ENCODE assay signal across 21 mouse cellular contexts in the genomic region with DNA sequence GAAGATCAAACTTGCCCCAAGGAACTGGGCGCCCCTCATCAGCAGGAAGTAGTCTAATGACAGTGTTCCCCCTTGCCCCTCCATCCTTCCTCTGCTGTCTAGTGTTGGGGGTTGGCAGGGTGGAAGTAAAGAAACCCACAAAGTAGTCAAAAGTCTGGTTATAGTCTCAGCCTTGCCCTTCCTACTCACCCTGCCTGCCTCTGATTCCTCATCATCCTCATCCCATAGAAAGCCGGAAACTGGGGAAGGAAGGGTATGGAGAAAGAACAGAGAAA. TPM values are rescaled to one million over a fixed set of nuclear protein-coding genes. Genes with fewer than 3 reads are reported as not detected.
DNase-seq lines count a peak whose midpoint lies in the region; ATAC-seq lines count a peak whose summit lies in the region.
"Had no signal": no experiment of that assay in that cellular context is flagged by ENCODE, and none has a peak within 500 bp of the region (broad histone marks: within the 10 kb centered on the region; RNA-seq: fewer than 3 reads in every experiment).

No protein-coding gene starts in this region.

- no peak for ATAC-seq in liver, embryonic 11.5 days (replicated peaks; ENCODE audit: low FRiP score)
- peak; percentile 44 for ATAC-seq in granulocyte monocyte progenitor cell, adult 5-6 weeks (replicated peaks; ENCODE audit: poor library complexity, severe bottlenecking)
- ATAC-seq: forebrain, embryonic 13.5 days; hindbrain, postnatal 0 days; intestine, postnatal 0 days had no signal

- H3K9ac ChIP-seq in liver, embryonic 11.5 days (ENCODE audit: low read depth, low read length), result no peak overlapping the region
- H3K9ac ChIP-seq: forebrain, embryonic 13.5 days; kidney, embryonic 15.5 days; limb, embryonic 15.5 days; lung, embryonic 14.5 days; midbrain, embryonic 12.5 days; neural tube, embryonic 15.5 days had no signal

- H3K9me3 ChIP-seq in liver, embryonic 11.5 days (ENCODE audit: control insufficient read depth, low read length), result no peaks in the 10 kb centered on the region
- no peaks in the 10 kb centered on the region for H3K9me3 ChIP-seq in hindbrain, embryonic 10.5 days
- H3K9me3 ChIP-seq: forebrain, embryonic 13.5 days; kidney, embryonic 15.5 days; limb, embryonic 15.5 days; midbrain, embryonic 12.5 days; neural tube, embryonic 15.5 days had no signal

- H3K36me3 ChIP-seq in liver, embryonic 11.5 days (ENCODE audit: control insufficient read depth, insufficient read depth, low read length), result no peaks in the 10 kb centered on the region
- H3K36me3 ChIP-seq in splenic B cell, adult 2 months (ENCODE audit: control insufficient read depth, insufficient read depth, low read length, poor library complexity, severe bottlenecking), result no peaks in the 10 kb centered on the region
- no peaks in the 10 kb centered on the region for H3K36me3 ChIP-seq in hindbrain, embryonic 10.5 days
- H3K36me3 ChIP-seq: kidney, embryonic 15.5 days; limb, embryonic 15.5 days; midbrain, embryonic 12.5 days; neural tube, embryonic 15.5 days had no signal

- no peaks in the 10 kb centered on the region for H3K4me1 ChIP-seq in liver, embryonic 11.5 days (replicated peaks; ENCODE audit: control insufficient read depth, insufficient read depth, low read length)
- no peaks in the 10 kb centered on the region for H3K4me1 ChIP-seq in hindbrain, embryonic 10.5 days (replicated peaks)
- H3K4me1 ChIP-seq: forebrain, embryonic 13.5 days; kidney, embryonic 15.5 days; limb, embryonic 15.5 days; midbrain, embryonic 12.5 days; neural tube, embryonic 15.5 days had no signal

- WGBS in liver, embryonic 11.5 days, result 75% methylated on average over 2 of the region's 2 CpGs
- WGBS in hindbrain, embryonic 10.5 days, result 93% methylated on average over 2 of the region's 2 CpGs

- no peak overlapping the region for H3K4me3 ChIP-seq in liver, embryonic 11.5 days (ENCODE audit: low read depth, low read length)
- no peak overlapping the region for H3K4me3 ChIP-seq in hindbrain, embryonic 10.5 days
- H3K4me3 ChIP-seq: forebrain, embryonic 13.5 days; kidney, embryonic 15.5 days; limb, embryonic 15.5 days; midbrain, embryonic 12.5 days; neural tube, embryonic 15.5 days had no signal

- no peak for DNase-seq in liver, embryonic 11.5 days (ENCODE audit: low spot score)
- no peak for DNase-seq in liver
- DNase-seq in splenic B cell, adult 2 months (ENCODE audit: low read depth, low spot score), result peak; percentile 29
- no peak for DNase-seq in cerebellum, adult 11 months
- no peak for DNase-seq in hindbrain, embryonic 10.5 days (ENCODE audit: low spot score)
- no peak for DNase-seq in testis, postnatal 14 days (ENCODE audit: low spot score)
- DNase-seq: adrenal gland, adult 2 months; cerebellum, adult 18-20 months; cerebellum, postnatal 14 days; gastrocnemius, postnatal 36 days; kidney, postnatal 36 days; lung, embryonic 14.5 days; right cerebral cortex, adult 18-20 months had no signal

- 0 out of 2 replicates have a peak overlapping the region, but pooled peaks have one; percentile 13 for H3K4me2 ChIP-seq in liver, embryonic 11.5 days
- H3K4me2 ChIP-seq: forebrain, embryonic 13.5 days; kidney, embryonic 15.5 days; limb, embryonic 15.5 days; lung, embryonic 14.5 days; midbrain, embryonic 12.5 days; neural tube, embryonic 15.5 days had no signal

- H3K27me3 ChIP-seq in liver, embryonic 11.5 days (replicated peaks; ENCODE audit: control insufficient read depth, insufficient read depth, low read length), result no peaks in the 10 kb centered on the region
- H3K27me3 ChIP-seq in splenic B cell, adult 2 months (ENCODE audit: control insufficient read depth, insufficient read depth, low read length, poor library complexity, severe bottlenecking), result no peaks in the 10 kb centered on the region
- H3K27me3 ChIP-seq in hindbrain, embryonic 10.5 days (ENCODE audit: insufficient read depth, poor library complexity, severe bottlenecking), result no peaks in the 10 kb centered on the region
- H3K27me3 ChIP-seq: forebrain, embryonic 13.5 days; kidney, embryonic 15.5 days; limb, embryonic 15.5 days; midbrain, embryonic 12.5 days; neural tube, embryonic 15.5 days had no signal

- H3K27ac ChIP-seq in liver, embryonic 11.5 days (ENCODE audit: low read depth, low read length), result no peak overlapping the region
- no peak overlapping the region for H3K27ac ChIP-seq in hindbrain, embryonic 10.5 days
- H3K27ac ChIP-seq: forebrain, embryonic 13.5 days; hindbrain, postnatal 0 days; kidney, embryonic 15.5 days; limb, embryonic 15.5 days; midbrain, embryonic 12.5 days; neural tube, embryonic 15.5 days had no signal

RNA-seq across cellular contexts. Expression of a gene that starts 37.9 kb away (rescaled TPM):
- polyA plus RNA-seq in liver, embryonic 11.5 days (2014; fragmentation: Nextera tagmentation; extraction: Ambion mirVana), result 14.5 and 15.7 TPM in 2 replicates
- 25.6 and 38.4 TPM in 2 replicates for total RNA-seq in granulocyte monocyte progenitor cell, adult 5-6 weeks (2014; fragmentation: Nextera tagmentation)
- total RNA-seq in granulocyte monocyte progenitor cell, adult 5-6 weeks (2017), result 18.6 and 18.7 TPM in 2 replicates
- 24.0 and 32.4 TPM in 2 replicates for polyA plus RNA-seq in hindbrain, embryonic 10.5 days (2016; fragmentation: Nextera tagmentation; extraction: Ambion mirVana)

RNA-seq across cellular contexts. Expression of a gene that starts 40.7 kb away (rescaled TPM):
- 6.6 and 9.3 TPM in 2 replicates for polyA plus RNA-seq in liver, embryonic 11.5 days (2014; fragmentation: Nextera tagmentation; extraction: Ambion mirVana)
- 0.62 and 1.6 TPM in 2 replicates for total RNA-seq in granulocyte monocyte progenitor cell, adult 5-6 weeks (2014; fragmentation: Nextera tagmentation)
- total RNA-seq in granulocyte monocyte progenitor cell, adult 5-6 weeks (2017), result under 0.01 and 0.30 TPM in 2 replicates
- 20.4 and 38.9 TPM in 2 replicates for polyA plus RNA-seq in hindbrain, embryonic 10.5 days (2016; fragmentation: Nextera tagmentation; extraction: Ambion mirVana)
